Mouse (Mus musculus) ES-E14 (cell line): ENCODE measurements at regions not wholly inside any gene's neighbourhood (a gene's known extent, or its start where the extent isn't known, plus 50 kb on each side); places are given as distances from the start of the nearest gene placed in this dataset.

Experiments used
- DNase-seq: peaks from one replicate; pipeline ENCODE4 v3.0.0-alpha.2; 2013; ENCODE audit warnings: low read depth, low spot score
- H3K27ac ChIP-seq: 2 replicates; pipeline ENCODE4 v1.5.1; 2012; ENCODE audit warnings: low read depth, mild to moderate bottlenecking, low read length, moderate library complexity, mixed read lengths; ENCODE audit not compliant: poor library complexity, insufficient read depth, severe bottlenecking
- H3K36me3 ChIP-seq: 2 replicates; pipeline ENCODE4 v1.6.1; 2012; ENCODE audit warnings: mild to moderate bottlenecking, low read length, moderate library complexity, mixed read lengths; ENCODE audit not compliant: control insufficient read depth, poor library complexity, insufficient read depth, severe bottlenecking
- H3K4me1 ChIP-seq, 2 experiments: fragments of 150-350 bp in 1 of 2; sonication (generic) in 1 of 2; 2 replicates each; pipeline ENCODE4 v1.6.1; 2012; ENCODE audit warnings: low read length in 2 of 2, mild to moderate bottlenecking in 1 of 2, mixed read lengths in 1 of 2; ENCODE audit not compliant: control insufficient read depth in 2 of 2, insufficient read depth in 2 of 2, poor library complexity in 1 of 2
- H3K4me3 ChIP-seq, 2 experiments: fragments of 150-350 bp in 1 of 2; sonication (generic) in 1 of 2; 2 replicates each; pipeline ENCODE4 v1.5.1; 2012; ENCODE audit warnings: low read length in 2 of 2, low read depth in 1 of 2, mild to moderate bottlenecking in 1 of 2, mixed read lengths in 1 of 2; ENCODE audit not compliant: insufficient read depth in 1 of 2, poor library complexity in 1 of 2, severe bottlenecking in 1 of 2
- H3K9ac ChIP-seq: 2 replicates; pipeline ENCODE4 v1.6.1; 2012; ENCODE audit warnings: low read depth, mild to moderate bottlenecking, low read length, mixed read lengths; ENCODE audit not compliant: poor library complexity, insufficient read depth, severe bottlenecking
- H3K9me3 ChIP-seq: fragments of 150-350 bp; sonication (generic); 2 replicates; pipeline ENCODE4 v1.6.1; 2012; ENCODE audit warnings: low read depth, mild to moderate bottlenecking, low read length; ENCODE audit not compliant: control insufficient read depth, insufficient read depth
- CHD2 ChIP-seq: IDR thresholded peaks from 2 replicates; pipeline ENCODE4 v1.6.1; 2014; ENCODE audit warnings: mild to moderate bottlenecking, low read depth, low read length, inconsistent platforms
- HCFC1 ChIP-seq: IDR thresholded peaks from 2 replicates; pipeline ENCODE4 v1.6.1; 2012; ENCODE audit warnings: low read length, inconsistent platforms, borderline replicate concordance; ENCODE audit not compliant: insufficient read depth
- MAFK ChIP-seq: IDR thresholded peaks from 2 replicates; pipeline ENCODE4 v1.6.1; 2014; ENCODE audit warnings: mild to moderate bottlenecking, low read depth, low read length, inconsistent platforms; ENCODE audit not compliant: insufficient read depth
- ZC3H11A ChIP-seq: IDR thresholded peaks from 2 replicates; pipeline ENCODE4 v1.6.1; 2012; ENCODE audit warnings: low read depth, mild to moderate bottlenecking, inconsistent platforms, low read length, borderline replicate concordance
- ZNF384 ChIP-seq: IDR thresholded peaks from 2 replicates; pipeline ENCODE4 v1.6.1; 2012; ENCODE audit warnings: low read depth, low read length, inconsistent platforms
- in situ Hi-C, 2 experiments: fragments of 600-800 bp; cut with MboI; formaldehyde crosslinking; loops; one replicate each; pipeline ENCODE4 v1.15.1; 2025; ENCODE audit warnings: low sequenced_read_pairs in 2 of 2, inconsistent platforms in 1 of 2; ENCODE audit not compliant: unreplicated experiment in 2 of 2

- Histone ChIP-seq H3K9me3 (no peaks in the 10 kb centered on the region), H3K9ac (no peak overlapping the region), H3K27ac (no peak overlapping the region), H3K36me3 (no peaks in the 10 kb centered on the region), H3K4me1 (no peaks in the 10 kb centered on the region), H3K4me3 (no peak overlapping the region)
- in situ Hi-C loops = loop anchor here in 1 of 2 experiments (25.0 kb wide), 1 partner anchor 317 kb away; no protein-coding TSS in a partner anchor
- no peak for DNase-seq
- no peak for TF ChIP-seq HCFC1
Measured at GRCm38 (mm10) chr9:27728652-27729557, 61.7 kb upstream of the Opcml start.

- Histone ChIP-seq H3K4me3 (no peak overlapping the region), H3K4me1 (no peaks in the 10 kb centered on the region), H3K9ac (no peak overlapping the region), H3K9me3 (no peaks in the 10 kb centered on the region), H3K27ac (no peak overlapping the region), H3K36me3 (no peaks in the 10 kb centered on the region)
- in situ Hi-C loops = loop anchor here in 1 of 2 experiments (25.0 kb wide), 1 partner anchor 317 kb away; no protein-coding TSS in a partner anchor
- no peak for DNase-seq
- TF ChIP-seq ZNF384 = no peak
- no peak for TF ChIP-seq ZC3H11A
- no peak for TF ChIP-seq MAFK
- TF ChIP-seq HCFC1 = no peak
- no peak for TF ChIP-seq CHD2
Measured at GRCm38 (mm10) chr9:27729558-27729889, 61.1 kb upstream of the Opcml start.

GRCm38 (mm10) chr9:27739287-27739686, 51.3 kb upstream of the Opcml start:
- in situ Hi-C loops = loop anchor here in 1 of 2 experiments (25.0 kb wide), 1 partner anchor 327 kb away; no protein-coding TSS in a partner anchor
- no peaks in the 10 kb centered on the region for H3K36me3 ChIP-seq
- no peaks in the 10 kb centered on the region for H3K9me3 ChIP-seq
- no peak overlapping the region for H3K9ac ChIP-seq
- H3K4me3 ChIP-seq = no peak overlapping the region
- DNase-seq = peak; percentile 50
- H3K4me1 ChIP-seq = no peaks in the 10 kb centered on the region
- H3K27ac ChIP-seq = no peak overlapping the region
- TF ChIP-seq MAFK (no peak), ZC3H11A (peak; percentile 57; the same call in 1 of the 2 replicates), CHD2 (no peak)
